Mouse (Mus musculus) midbrain, embryonic 13.5 days (tissue): ENCODE measurements around the gene Lsm14b. TPM values are rescaled to one million over a fixed set of nuclear protein-coding genes. Genes with fewer than 3 reads are reported as not detected.

Experiments
- ATAC-seq: fragments of 200-750 bp; cut with Nextera tagmentation; 2 replicates; pipeline ENCODE4 v1.8.0; 2017; ENCODE audit warnings: mild to moderate bottlenecking, moderate TSS enrichment, moderate library complexity
- H3K27ac ChIP-seq: fragments of 300-500 bp; sonication (generic); 2 replicates; pipeline ENCODE4 v1.5.1; 2015; ENCODE audit warnings: inconsistent platforms, mild to moderate bottlenecking, moderate library complexity
- H3K27me3 ChIP-seq: fragments of 300-500 bp; sonication (generic); 2 replicates; pipeline ENCODE4 v1.6.1; 2015; ENCODE audit warnings: mild to moderate bottlenecking, inconsistent platforms
- H3K36me3 ChIP-seq: fragments of 300-500 bp; sonication (generic); 2 replicates; pipeline ENCODE4 v1.6.1; 2015; ENCODE audit warnings: mild to moderate bottlenecking, inconsistent platforms
- H3K4me1 ChIP-seq: fragments of 300-500 bp; sonication (generic); replicated peaks from 2 replicates; pipeline ENCODE4 v1.6.1; 2015; ENCODE audit warnings: inconsistent platforms
- H3K4me2 ChIP-seq: fragments of 300-500 bp; sonication (generic); replicated peaks from 2 replicates; pipeline ENCODE4 v1.6.1; 2015; ENCODE audit warnings: moderate library complexity, mild to moderate bottlenecking, inconsistent platforms
- H3K4me3 ChIP-seq: fragments of 300-500 bp; sonication (generic); replicated peaks from 2 replicates; pipeline ENCODE4 v1.5.1; 2015; ENCODE audit warnings: mild to moderate bottlenecking, inconsistent platforms
- H3K9ac ChIP-seq: fragments of 300-500 bp; sonication (generic); replicated peaks from 2 replicates; pipeline ENCODE4 v1.6.1; 2015; ENCODE audit warnings: mild to moderate bottlenecking, inconsistent platforms
- H3K9me3 ChIP-seq: fragments of 300-500 bp; sonication (generic); 2 replicates; pipeline ENCODE4 v1.6.1; 2016; ENCODE audit warnings: mild to moderate bottlenecking, inconsistent platforms
- WGBS: fragments of 180-500 bp; shearing (Covaris S2); methylation state at CpG from one replicate; pipeline ENCODE4 v1.1.7; 2015; 5-methylcytosine and 5-hydroxymethylcytosine counted together
- polyA plus RNA-seq: library from polyadenylated mRNA; unstranded; fragments of >200 nt; fragmentation: Nextera tagmentation; extraction: Ambion mirVana; gene quantifications from 2 replicates; pipeline ENCODE4 v1.2.1, GENCODE M21; 2015

Gene Lsm14b
- polyA plus RNA-seq, 1 experiment from 2014 or later, result 24.8 TPM

DNA sequence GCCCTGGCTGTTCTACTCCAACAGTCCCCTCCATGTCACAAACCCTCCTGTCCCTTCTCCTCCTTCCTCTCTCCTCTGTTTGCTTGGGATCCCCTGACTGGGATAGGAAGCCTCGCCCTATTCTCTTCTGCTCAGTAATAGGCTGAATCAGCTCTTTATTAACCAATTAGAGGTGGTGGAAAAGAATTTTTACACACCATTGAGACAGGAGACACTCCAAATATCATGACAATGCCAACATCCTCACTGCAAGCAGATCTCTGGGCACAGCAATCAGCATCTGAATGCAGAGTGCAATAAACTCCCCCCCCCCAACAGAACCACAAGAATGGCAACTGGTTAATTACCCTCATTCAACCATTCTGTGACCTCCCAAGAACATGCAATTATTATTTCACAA, 35.7 kb upstream of the Lsm14b start:
- WGBS, result 50% methylated on average over 1 of the region's 1 CpGs
- Histone ChIP-seq H3K9ac (no peak overlapping the region), H3K27me3 (no peaks in the 10 kb centered on the region), H3K36me3 (no peaks in the 10 kb centered on the region), H3K27ac (no peak overlapping the region), H3K4me2 (no peak overlapping the region), H3K4me1 (no peaks in the 10 kb centered on the region), H3K4me3 (no peak overlapping the region), H3K9me3 (no peaks in the 10 kb centered on the region)
- no peak for ATAC-seq

GRCm38 (mm10) chr2:179993071-179993470, 31.7 kb upstream of the Lsm14b start:
- no peak for ATAC-seq
- H3K27me3 ChIP-seq, result no peaks in the 10 kb centered on the region
- no peak overlapping the region for H3K27ac ChIP-seq
- H3K9ac ChIP-seq, result no peak overlapping the region
- no peak overlapping the region for H3K4me2 ChIP-seq
- H3K4me1 ChIP-seq, result no peaks in the 10 kb centered on the region
- 87% methylated on average over 5 of the region's 5 CpGs for WGBS
- no peaks in the 10 kb centered on the region for H3K9me3 ChIP-seq
- H3K4me3 ChIP-seq, result no peak overlapping the region
- H3K36me3 ChIP-seq, result no peaks in the 10 kb centered on the region

DNA sequence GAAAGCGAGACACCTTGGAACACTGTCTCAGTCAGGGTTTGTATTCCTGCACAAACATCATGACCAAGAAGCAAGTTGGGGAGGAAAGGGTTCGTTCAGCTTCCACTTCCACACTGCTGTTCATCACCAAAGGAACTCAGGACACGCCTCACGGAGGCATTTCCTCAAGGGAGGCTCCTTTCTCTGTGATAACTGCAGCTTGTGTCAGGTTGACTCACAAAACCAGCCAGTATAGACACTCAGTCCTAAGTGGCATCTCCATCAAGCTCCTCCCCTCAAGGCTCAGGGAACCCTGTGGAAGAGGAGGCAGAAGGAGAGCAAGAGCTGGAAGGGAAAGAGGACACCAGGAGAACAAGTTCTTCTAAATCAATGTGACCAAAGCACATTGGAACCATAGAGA, 26.4 kb upstream of the Lsm14b start:
- Histone ChIP-seq H3K4me2 (no peak overlapping the region), H3K27me3 (no peaks in the 10 kb centered on the region), H3K9ac (no peak overlapping the region), H3K27ac (no peak overlapping the region), H3K9me3 (no peaks in the 10 kb centered on the region), H3K4me3 (no peak overlapping the region), H3K4me1 (no peaks in the 10 kb centered on the region), H3K36me3 (no peaks in the 10 kb centered on the region)
- no peak for ATAC-seq
- WGBS, result 83% methylated on average over 4 of the region's 4 CpGs

GRCm38 (mm10) chr2:180001635-180002034, 23.2 kb upstream of the Lsm14b start:
- no peaks in the 10 kb centered on the region for H3K9me3 ChIP-seq
- H3K4me3 ChIP-seq, result no peak overlapping the region
- 94% methylated on average over 9 of the region's 9 CpGs for WGBS
- H3K9ac ChIP-seq, result no peak overlapping the region
- no peak overlapping the region for H3K27ac ChIP-seq
- no peaks in the 10 kb centered on the region for H3K27me3 ChIP-seq
- ATAC-seq, result no peak
- no peaks in the 10 kb centered on the region for H3K36me3 ChIP-seq
- H3K4me1 ChIP-seq, result no peaks in the 10 kb centered on the region
- no peak overlapping the region for H3K4me2 ChIP-seq

- no peak for ATAC-seq
- Histone ChIP-seq H3K4me3 (no peak overlapping the region), H3K27ac (no peak overlapping the region), H3K4me1 (no peaks in the 10 kb centered on the region), H3K27me3 (no peaks in the 10 kb centered on the region), H3K4me2 (no peak overlapping the region), H3K36me3 (no peaks in the 10 kb centered on the region), H3K9me3 (no peaks in the 10 kb centered on the region), H3K9ac (no peak overlapping the region)
- WGBS, result 66% methylated on average over 5 of the region's 5 CpGs
Observed at GRCm38 (mm10) chr2:180005656-180006351, 19.0 kb upstream of the Lsm14b start.

GRCm38 (mm10) chr2:180006352-180007017, 18.3 kb upstream of the Lsm14b start:
- no peaks in the 10 kb centered on the region for H3K9me3 ChIP-seq
- H3K4me3 ChIP-seq, result no peak overlapping the region
- WGBS, result 46% methylated on average over 9 of the region's 9 CpGs
- ATAC-seq, result no peak
- no peaks in the 10 kb centered on the region for H3K36me3 ChIP-seq
- no peaks in the 10 kb centered on the region for H3K4me1 ChIP-seq
- no peaks in the 10 kb centered on the region for H3K27me3 ChIP-seq
- no peak overlapping the region for H3K27ac ChIP-seq
- no peak overlapping the region for H3K4me2 ChIP-seq
- H3K9ac ChIP-seq, result no peak overlapping the region

DNA sequence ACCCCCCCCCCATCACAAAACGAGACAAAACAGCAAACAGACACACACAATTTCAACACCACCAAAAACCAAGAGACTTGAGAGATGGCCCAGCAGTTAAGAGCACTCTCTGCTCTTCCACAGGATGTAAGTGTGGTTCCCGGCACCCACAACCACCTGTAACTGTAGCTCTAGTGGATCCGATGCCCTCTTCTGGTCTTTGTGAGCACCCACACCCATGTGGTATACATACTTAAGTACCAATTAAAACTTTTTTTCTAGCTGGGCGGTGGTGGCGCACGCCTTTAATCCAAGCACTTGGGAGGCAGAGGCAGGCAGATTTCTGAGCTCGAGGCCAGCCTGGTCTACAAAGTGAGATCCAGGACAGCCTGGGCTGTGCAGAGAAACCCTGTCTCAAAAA, 14.1 kb upstream of the Lsm14b start:
- no peaks in the 10 kb centered on the region for H3K4me1 ChIP-seq
- ATAC-seq, result no peak
- H3K4me3 ChIP-seq, result no peak overlapping the region
- WGBS, result 91% methylated on average over 7 of the region's 7 CpGs
- H3K27ac ChIP-seq, result no peak overlapping the region
- H3K36me3 ChIP-seq, result no peaks in the 10 kb centered on the region
- no peak overlapping the region for H3K9ac ChIP-seq
- no peaks in the 10 kb centered on the region for H3K9me3 ChIP-seq
- no peak overlapping the region for H3K4me2 ChIP-seq
- no peaks in the 10 kb centered on the region for H3K27me3 ChIP-seq

- WGBS, result 83% methylated on average over 6 of the region's 6 CpGs
- Histone ChIP-seq H3K4me3 (no peak overlapping the region), H3K4me2 (no peak overlapping the region), H3K9ac (no peak overlapping the region), H3K27me3 (no peaks in the 10 kb centered on the region), H3K27ac (no peak overlapping the region), H3K36me3 (no peaks in the 10 kb centered on the region), H3K4me1 (no peaks in the 10 kb centered on the region), H3K9me3 (no peaks in the 10 kb centered on the region)
- no peak for ATAC-seq
Observed at GRCm38 (mm10) chr2:180011370-180011769, 13.4 kb upstream of the Lsm14b start.

DNA sequence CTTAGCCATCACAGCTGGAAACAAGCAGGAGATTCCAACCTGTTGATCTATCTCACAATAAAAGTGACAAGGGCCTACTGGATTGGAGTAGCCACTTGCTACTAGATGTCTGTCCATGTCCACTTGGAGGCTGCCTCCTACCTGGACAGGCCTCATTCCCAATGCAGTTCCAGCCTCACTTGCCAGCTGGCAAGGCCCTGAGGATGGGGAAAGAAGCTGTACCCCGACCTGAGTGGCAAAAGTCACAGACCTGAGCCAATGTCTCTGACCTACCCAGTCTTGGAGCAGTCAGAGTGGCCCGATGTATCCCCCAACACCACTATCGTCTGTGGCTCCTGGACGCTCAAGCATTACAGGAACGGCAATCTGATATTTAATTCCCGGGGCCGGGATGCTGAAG, 11.1 kb upstream of the Lsm14b start:
- WGBS, result 93% methylated on average over 7 of the region's 7 CpGs
- no peak overlapping the region for H3K4me3 ChIP-seq
- ATAC-seq, result no peak
- H3K9me3 ChIP-seq, result no peaks in the 10 kb centered on the region
- no peaks in the 10 kb centered on the region for H3K4me1 ChIP-seq
- no peaks in the 10 kb centered on the region for H3K27me3 ChIP-seq
- no peak overlapping the region for H3K9ac ChIP-seq
- no peaks in the 10 kb centered on the region for H3K36me3 ChIP-seq
- no peak overlapping the region for H3K4me2 ChIP-seq
- no peak overlapping the region for H3K27ac ChIP-seq

DNA sequence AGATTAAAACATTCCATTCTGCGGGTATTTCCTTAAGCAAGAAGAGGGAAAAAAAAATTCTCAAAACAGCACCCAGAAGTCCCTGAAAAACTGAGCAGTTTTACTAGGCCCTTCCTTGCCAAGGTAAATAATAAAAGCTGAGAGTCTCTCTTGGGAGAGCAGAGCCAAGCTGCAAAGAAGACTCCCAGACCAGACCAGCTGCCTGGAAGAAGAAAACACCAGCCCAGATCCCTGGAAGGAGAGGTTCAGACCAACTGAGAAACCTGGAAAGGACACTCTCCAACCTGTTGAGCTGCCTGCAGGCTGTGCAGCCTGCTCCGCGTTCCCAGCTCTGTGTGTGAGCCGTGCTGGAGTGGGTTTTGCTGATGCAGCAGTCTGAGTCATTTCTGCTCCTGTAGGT, 7.2 kb upstream of the Lsm14b start:
- no peak overlapping the region for H3K9ac ChIP-seq
- WGBS, result 65% methylated on average over 4 of the region's 4 CpGs
- H3K9me3 ChIP-seq, result no peaks in the 10 kb centered on the region
- no peak overlapping the region for H3K4me2 ChIP-seq
- ATAC-seq, result no peak
- H3K27me3 ChIP-seq, result peaks cover 16% of the 10 kb centered on the region
- H3K4me3 ChIP-seq, result no peak overlapping the region
- no peak overlapping the region for H3K27ac ChIP-seq
- H3K36me3 ChIP-seq, result no peaks in the 10 kb centered on the region
- H3K4me1 ChIP-seq, result no peaks in the 10 kb centered on the region

- Histone ChIP-seq H3K9me3 (no peaks in the 10 kb centered on the region), H3K4me1 (no peaks in the 10 kb centered on the region), H3K4me2 (no peak overlapping the region), H3K27me3 (peaks cover 25% of the 10 kb centered on the region), H3K36me3 (no peaks in the 10 kb centered on the region), H3K27ac (no peak overlapping the region), H3K4me3 (no peak overlapping the region), H3K9ac (no peak overlapping the region)
- no peak for ATAC-seq
- WGBS, result 87% methylated on average over 9 of the region's 9 CpGs
Observed at GRCm38 (mm10) chr2:180018573-180018972, 6.2 kb upstream of the Lsm14b start.

DNA sequence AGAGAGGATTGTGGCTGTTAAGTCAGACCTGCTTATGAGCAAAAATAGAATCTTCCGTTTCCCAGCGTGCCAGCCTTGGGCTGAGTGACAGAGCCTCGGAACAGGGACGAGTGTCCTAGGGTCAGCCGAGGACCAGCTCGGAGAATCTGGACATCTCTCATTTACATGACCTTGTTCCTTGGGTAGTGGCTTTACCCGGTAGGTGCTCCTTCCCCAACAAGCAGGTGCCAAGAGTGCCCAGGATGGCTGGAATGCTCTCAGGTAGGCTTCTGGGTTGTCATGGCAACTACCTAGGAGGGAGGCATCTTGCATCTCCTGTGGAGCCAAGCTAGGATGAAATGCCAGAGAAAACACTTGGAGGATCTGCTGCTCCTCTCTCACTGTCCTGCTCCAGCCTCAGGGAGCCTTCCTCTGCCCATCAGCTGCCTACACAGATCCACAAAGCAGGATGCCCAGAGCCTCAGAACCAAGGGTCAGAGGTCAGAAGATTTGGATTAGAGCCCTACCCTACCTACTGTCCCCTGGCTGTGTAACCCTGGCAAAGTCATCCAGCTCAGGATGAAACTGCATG, 4.6 kb upstream of the Lsm14b start:
- Histone ChIP-seq H3K4me2 (no peak overlapping the region), H3K27me3 (peaks cover 27% of the 10 kb centered on the region), H3K9me3 (no peaks in the 10 kb centered on the region), H3K36me3 (no peaks in the 10 kb centered on the region), H3K27ac (no peak overlapping the region), H3K4me3 (no peak overlapping the region), H3K9ac (no peak overlapping the region), H3K4me1 (peaks cover 6% of the 10 kb centered on the region; the same call in 1 of the 2 replicates)
- 77% methylated on average over 7 of the region's 7 CpGs for WGBS
- ATAC-seq, result no peak
